Mouse (Mus musculus) heart, embryonic 12.5 days (tissue): ENCODE results near the gene Mogs. TPM values are rescaled to one million over a fixed set of nuclear protein-coding genes. Genes with fewer than 3 reads are reported as not detected.

Source experiments
- ATAC-seq: fragments of 200-750 bp; cut with Nextera tagmentation; 2 replicates; pipeline ENCODE4 v1.8.0; 2017; ENCODE audit warnings: moderate TSS enrichment, moderate library complexity; ENCODE audit not compliant: insufficient number of reproducible peaks, low FRiP score
- H3K27ac ChIP-seq: fragments of 300-500 bp; sonication (generic); 2 replicates; pipeline ENCODE4 v1.5.1; 2016; ENCODE audit warnings: mild to moderate bottlenecking, moderate library complexity; ENCODE audit not compliant: poor library complexity, severe bottlenecking
- H3K27me3 ChIP-seq: fragments of 300-500 bp; sonication (generic); replicated peaks from 2 replicates; pipeline ENCODE4 v1.6.1; 2016; ENCODE audit warnings: mild to moderate bottlenecking, moderate library complexity
- H3K36me3 ChIP-seq: fragments of 300-500 bp; sonication (generic); 2 replicates; pipeline ENCODE4 v1.6.1; 2016; ENCODE audit warnings: mild to moderate bottlenecking, moderate library complexity
- H3K4me1 ChIP-seq: fragments of 300-500 bp; sonication (generic); replicated peaks from 2 replicates; pipeline ENCODE4 v1.6.1; 2016; ENCODE audit warnings: mild to moderate bottlenecking
- H3K4me2 ChIP-seq: fragments of 300-500 bp; sonication (generic); 2 replicates; pipeline ENCODE4 v1.6.1; 2016; ENCODE audit warnings: mild to moderate bottlenecking, moderate library complexity
- H3K4me3 ChIP-seq: fragments of 300-500 bp; sonication (generic); 2 replicates; pipeline ENCODE4 v1.5.1; 2016; ENCODE audit warnings: mild to moderate bottlenecking
- H3K9ac ChIP-seq: fragments of 300-500 bp; sonication (generic); 2 replicates; pipeline ENCODE4 v1.6.1; 2016; ENCODE audit warnings: mild to moderate bottlenecking, moderate library complexity
- H3K9me3 ChIP-seq: fragments of 300-500 bp; sonication (generic); replicated peaks from 2 replicates; pipeline ENCODE4 v1.6.1; 2016; ENCODE audit warnings: mild to moderate bottlenecking, moderate library complexity
- WGBS: fragments of 180-500 bp; shearing (Covaris S2); methylation state at CpG from one replicate; pipeline ENCODE4 v1.1.7; 2016; 5-methylcytosine and 5-hydroxymethylcytosine counted together
- polyA plus RNA-seq: library from polyadenylated mRNA; unstranded; fragments of >200 nt; fragmentation: Nextera tagmentation; extraction: Ambion mirVana; gene quantifications from 2 replicates; pipeline ENCODE4 v1.2.1, GENCODE M21; 2016

Mogs gene
- polyA plus RNA-seq, 1 experiment from 2014 or later: 30.8 TPM

GRCm38 (mm10) chr6:83116373-83117164 is 1.3 kb downstream of the Mogs start:
- Histone ChIP-seq H3K9me3 (no peaks in the 10 kb centered on the region), H3K27ac (no peak overlapping the region), H3K36me3 (peaks cover 33% of the 10 kb centered on the region), H3K9ac (peak overlapping the region; percentile 86), H3K4me2 (peak overlapping the region; percentile 93), H3K4me3 (peak overlapping the region; percentile 75), H3K4me1 (peaks cover 38% of the 10 kb centered on the region), H3K27me3 (no peaks in the 10 kb centered on the region)
- WGBS: 75% methylated on average over 11 of the region's 11 CpGs
- no peak for ATAC-seq

GRCm38 (mm10) chr6:83117165-83117438 is 1.8 kb downstream of the Mogs start:
- no peak for ATAC-seq
- Histone ChIP-seq H3K36me3 (peaks cover 33% of the 10 kb centered on the region), H3K4me3 (0 out of 2 replicates have a peak overlapping the region, but pooled peaks have one; percentile 3), H3K27me3 (no peaks in the 10 kb centered on the region), H3K9me3 (no peaks in the 10 kb centered on the region), H3K27ac (no peak overlapping the region), H3K9ac (0 out of 2 replicates have a peak overlapping the region, but pooled peaks have one; percentile 86), H3K4me2 (peak overlapping the region; percentile 93; the same call in 1 of the 2 replicates), H3K4me1 (peaks cover 36% of the 10 kb centered on the region)
- WGBS: 91% methylated on average over 4 of the region's 4 CpGs

- no peak for ATAC-seq
- Histone ChIP-seq H3K9me3 (no peaks in the 10 kb centered on the region), H3K27ac (no peak overlapping the region), H3K9ac (no peak overlapping the region), H3K4me3 (no peak overlapping the region), H3K4me1 (peaks cover 38% of the 10 kb centered on the region), H3K4me2 (no peak overlapping the region), H3K36me3 (peaks cover 33% of the 10 kb centered on the region), H3K27me3 (no peaks in the 10 kb centered on the region)
- WGBS: 89% methylated on average over 13 of the region's 13 CpGs
Measured at GRCm38 (mm10) chr6:83117616-83118015, 2.3 kb downstream of the Mogs start.

- Histone ChIP-seq H3K4me2 (no peak overlapping the region), H3K27me3 (no peaks in the 10 kb centered on the region), H3K9ac (no peak overlapping the region), H3K4me3 (no peak overlapping the region), H3K9me3 (no peaks in the 10 kb centered on the region), H3K27ac (no peak overlapping the region), H3K4me1 (peaks cover 43% of the 10 kb centered on the region), H3K36me3 (peaks cover 33% of the 10 kb centered on the region)
- 83% methylated on average over 11 of the region's 11 CpGs for WGBS
- no peak for ATAC-seq
Measured at GRCm38 (mm10) chr6:83118369-83118768, 3.1 kb downstream of the Mogs start.

- ATAC-seq: no peak
- no peaks in the 10 kb centered on the region for H3K27me3 ChIP-seq
- 75% methylated on average over 14 of the region's 14 CpGs for WGBS
- H3K27ac ChIP-seq: no peak overlapping the region
- no peak overlapping the region for H3K4me3 ChIP-seq
- H3K4me1 ChIP-seq: peaks cover 48% of the 10 kb centered on the region
- H3K9ac ChIP-seq: no peak overlapping the region
- H3K4me2 ChIP-seq: no peak overlapping the region
- peaks cover 33% of the 10 kb centered on the region for H3K36me3 ChIP-seq
- H3K9me3 ChIP-seq: no peaks in the 10 kb centered on the region
Measured at GRCm38 (mm10) chr6:83118825-83119733, 3.8 kb downstream of the Mogs start.

GRCm38 (mm10) chr6:83119734-83120051 is 4.4 kb downstream of the Mogs start:
- H3K4me1 ChIP-seq: peaks cover 48% of the 10 kb centered on the region
- no peaks in the 10 kb centered on the region for H3K9me3 ChIP-seq
- no peak for ATAC-seq
- H3K9ac ChIP-seq: no peak overlapping the region
- peaks cover 33% of the 10 kb centered on the region for H3K36me3 ChIP-seq
- H3K27me3 ChIP-seq: no peaks in the 10 kb centered on the region
- no peak overlapping the region for H3K4me3 ChIP-seq
- 86% methylated on average over 7 of the region's 7 CpGs for WGBS
- peak overlapping the region; percentile 90 for H3K4me2 ChIP-seq
- no peak overlapping the region for H3K27ac ChIP-seq

GRCm38 (mm10) chr6:83120930-83121862 is 5.9 kb downstream of the Mogs start, which contains the start of gene Wbp1:
Wbp1 (minus strand) TSS chr6:83121559.
- H3K4me3 ChIP-seq: peak within 1 kb of the TSS; percentile 79
- no peaks in the 10 kb centered on the region for H3K9me3 ChIP-seq
- peak within 1 kb of the TSS; percentile 96 for H3K4me2 ChIP-seq
- WGBS: under 1% methylated on average over 38 of the region's 38 CpGs
- peak within 1 kb of the TSS; percentile 93 for H3K27ac ChIP-seq
- H3K36me3 ChIP-seq: peaks cover 33% of the 10 kb centered on the region
- peak within 1 kb of the TSS; percentile 88 for H3K9ac ChIP-seq
- ATAC-seq: peak; percentile 95
- H3K4me1 ChIP-seq: peaks cover 50% of the 10 kb centered on the region
- H3K27me3 ChIP-seq: no peaks in the 10 kb centered on the region

- 2% methylated on average over 52 of the region's 52 CpGs for WGBS
- peak overlapping the region; percentile 92 for H3K27ac ChIP-seq
- H3K27me3 ChIP-seq: no peaks in the 10 kb centered on the region
- peak overlapping the region; percentile 96 for H3K4me2 ChIP-seq
- peak; percentile 53 for ATAC-seq
- H3K36me3 ChIP-seq: peaks cover 28% of the 10 kb centered on the region
- H3K9ac ChIP-seq: peak overlapping the region; percentile 86
- no peaks in the 10 kb centered on the region for H3K9me3 ChIP-seq
- peak overlapping the region; percentile 79 for H3K4me3 ChIP-seq
- peaks cover 41% of the 10 kb centered on the region for H3K4me1 ChIP-seq
Measured at GRCm38 (mm10) chr6:83121863-83122710, 6.8 kb downstream of the Mogs start.

- peaks cover 41% of the 10 kb centered on the region for H3K4me1 ChIP-seq
- no peak overlapping the region for H3K9ac ChIP-seq
- H3K27me3 ChIP-seq: no peaks in the 10 kb centered on the region
- ATAC-seq: no peak
- peaks cover 20% of the 10 kb centered on the region for H3K36me3 ChIP-seq
- H3K4me2 ChIP-seq: peak overlapping the region; percentile 96
- no peak overlapping the region for H3K27ac ChIP-seq
- WGBS: 84% methylated on average over 5 of the region's 5 CpGs
- H3K9me3 ChIP-seq: no peaks in the 10 kb centered on the region
- no peak overlapping the region for H3K4me3 ChIP-seq
Measured at GRCm38 (mm10) chr6:83122961-83123360, 7.7 kb downstream of the Mogs start.

GRCm38 (mm10) chr6:83124851-83125312 is 9.6 kb downstream of the Mogs start:
- Histone ChIP-seq H3K9ac (peak overlapping the region; percentile 81), H3K9me3 (no peaks in the 10 kb centered on the region), H3K4me1 (peaks cover 33% of the 10 kb centered on the region), H3K36me3 (0 out of 2 replicates have a peak, but pooled peaks cover under 1% of the 10 kb centered on the region), H3K4me2 (peak overlapping the region; percentile 81), H3K27me3 (no peaks in the 10 kb centered on the region), H3K4me3 (peak overlapping the region; percentile 92), H3K27ac (peak overlapping the region; percentile 50; the same call in 1 of the 2 replicates)
- WGBS: under 1% methylated on average over 30 of the region's 30 CpGs
- ATAC-seq: no peak
